Mouse (Mus musculus): ENCODE results near the gene Dlk2.
A peak's percentile ranks its signal among the peaks of the same experiment; 100 is the strongest.

The Dlk2 gene

DNA sequence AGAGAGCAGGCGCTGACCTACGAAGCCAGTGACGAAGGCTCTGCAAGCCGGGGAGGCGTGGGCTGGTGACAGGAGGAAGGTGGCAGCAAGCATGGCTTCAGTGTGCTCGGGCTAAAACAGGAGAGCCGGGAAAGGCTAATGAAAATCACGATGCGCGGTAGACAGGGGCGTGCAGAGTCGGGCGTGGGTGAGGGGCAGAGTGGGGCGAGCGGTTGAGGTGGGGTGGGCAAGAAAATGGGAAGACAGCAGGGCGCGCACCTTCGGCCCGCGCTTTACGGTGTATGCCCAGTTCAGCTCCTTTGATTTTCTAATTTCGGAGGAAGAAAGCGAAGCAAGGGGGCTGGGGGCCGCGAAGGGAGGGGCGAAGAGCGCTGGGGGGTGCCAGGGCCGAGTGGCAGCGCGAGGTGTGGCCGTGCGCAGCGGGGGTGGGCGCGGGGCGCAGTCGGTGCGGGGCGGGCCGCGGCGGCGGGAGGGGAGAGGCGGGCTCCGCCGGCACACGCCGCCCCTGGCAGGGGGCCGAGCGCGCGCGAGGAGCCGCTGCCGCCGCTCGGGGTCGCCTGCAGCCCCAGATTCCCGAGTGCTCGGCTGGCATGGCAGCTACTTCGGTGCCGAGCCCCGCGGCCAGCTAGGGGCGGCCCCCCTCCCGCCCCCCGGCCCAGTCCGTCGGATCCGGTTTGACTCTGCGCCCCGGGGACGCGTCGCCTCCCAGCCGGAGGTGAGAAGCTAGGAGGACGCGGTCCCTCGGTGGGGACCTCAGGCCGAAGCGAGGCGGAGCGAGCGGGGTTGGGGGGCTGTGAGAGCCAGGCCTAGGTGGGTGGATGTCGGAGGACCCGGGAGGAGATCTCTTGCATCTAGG lies at the start of gene Dlk2:
TSS of gene Dlk2 (plus strand) at position 58 of the 856 bp plus-strand sequence.
- DNase-seq (ENCODE audit: low read depth) = no peak

DNA sequence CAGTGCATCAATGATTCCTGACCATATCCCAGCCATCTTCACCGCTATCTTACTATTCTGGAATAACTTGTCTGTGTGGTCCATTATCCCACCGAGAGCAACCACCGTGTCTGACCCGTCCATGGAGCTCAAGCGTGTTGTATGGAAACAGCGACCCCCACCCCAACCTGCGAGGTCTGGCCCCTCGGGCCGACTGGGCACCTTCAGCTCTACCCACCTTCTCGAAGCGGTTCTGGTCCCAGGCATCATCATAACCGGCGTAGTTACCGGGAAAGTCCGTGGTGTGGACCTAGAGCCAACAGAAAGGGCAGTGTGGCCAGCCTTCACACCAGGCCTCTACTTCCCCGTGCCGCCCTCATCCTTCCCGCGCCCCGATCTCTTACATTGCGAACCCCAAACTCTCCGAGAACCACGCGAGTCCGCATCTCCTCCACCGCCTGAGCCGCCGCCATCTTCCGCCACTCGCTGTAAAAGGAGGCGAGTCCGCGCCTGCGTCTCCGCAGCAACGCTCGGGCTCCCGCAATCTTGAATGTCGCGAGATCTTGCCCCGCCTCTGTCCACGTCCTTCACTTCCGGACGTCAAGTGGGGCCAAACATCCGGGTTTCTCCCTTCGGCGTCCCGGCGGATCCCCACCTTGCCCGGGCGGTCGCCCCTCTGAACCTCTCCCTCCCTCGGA lies 49.6 kb upstream of the Dlk2 start, which contains the start of the genes Polr1c and Yipf3:
TSS of gene Polr1c (minus strand) at position 543 of the 677 bp plus-strand sequence.
TSS of gene Yipf3 (plus strand) at position 569 of the 677 bp plus-strand sequence.
- peak; percentile 87 for DNase-seq (ENCODE audit: low read depth)

DNA sequence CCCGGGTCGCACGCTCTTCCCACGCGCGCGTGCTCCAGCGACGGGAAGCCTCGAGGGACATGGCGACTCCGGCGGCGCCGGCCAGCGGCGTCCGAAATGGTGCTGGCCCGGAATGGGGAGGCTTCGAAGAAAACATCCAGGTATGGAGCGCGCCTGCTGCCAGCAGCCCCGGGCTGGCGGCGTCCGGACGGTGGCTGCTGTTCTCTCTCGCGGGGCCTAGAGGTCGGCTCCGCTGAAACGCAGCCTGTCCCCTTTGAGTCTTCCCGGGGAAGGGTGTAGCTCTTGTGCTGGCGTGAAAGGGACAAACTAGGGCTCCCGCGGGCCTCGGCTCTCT lies 49.1 kb upstream of the Dlk2 start:
- DNase-seq (ENCODE audit: low read depth) = no peak

DNA sequence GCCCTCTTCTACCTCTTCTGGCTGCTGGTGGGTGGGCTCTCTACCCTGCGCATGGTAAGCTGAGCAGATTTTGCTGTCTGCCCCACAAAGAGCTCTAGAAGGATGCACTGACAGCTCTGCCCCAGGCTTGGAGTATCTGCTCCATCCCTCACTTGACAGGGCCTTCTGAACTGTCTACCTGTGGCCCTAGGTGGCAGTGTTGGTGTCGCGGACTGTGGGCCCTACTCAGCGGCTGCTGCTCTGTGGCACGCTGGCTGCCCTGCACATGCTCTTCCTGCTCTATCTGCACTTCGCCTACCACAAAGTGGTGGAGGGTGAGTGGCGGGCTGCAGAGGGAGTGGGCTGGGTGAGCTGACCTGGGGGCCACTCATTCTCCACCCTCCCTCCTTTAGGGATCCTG lies 46.0 kb upstream of the Dlk2 start:
- no peak for DNase-seq (ENCODE audit: low read depth)

DNA sequence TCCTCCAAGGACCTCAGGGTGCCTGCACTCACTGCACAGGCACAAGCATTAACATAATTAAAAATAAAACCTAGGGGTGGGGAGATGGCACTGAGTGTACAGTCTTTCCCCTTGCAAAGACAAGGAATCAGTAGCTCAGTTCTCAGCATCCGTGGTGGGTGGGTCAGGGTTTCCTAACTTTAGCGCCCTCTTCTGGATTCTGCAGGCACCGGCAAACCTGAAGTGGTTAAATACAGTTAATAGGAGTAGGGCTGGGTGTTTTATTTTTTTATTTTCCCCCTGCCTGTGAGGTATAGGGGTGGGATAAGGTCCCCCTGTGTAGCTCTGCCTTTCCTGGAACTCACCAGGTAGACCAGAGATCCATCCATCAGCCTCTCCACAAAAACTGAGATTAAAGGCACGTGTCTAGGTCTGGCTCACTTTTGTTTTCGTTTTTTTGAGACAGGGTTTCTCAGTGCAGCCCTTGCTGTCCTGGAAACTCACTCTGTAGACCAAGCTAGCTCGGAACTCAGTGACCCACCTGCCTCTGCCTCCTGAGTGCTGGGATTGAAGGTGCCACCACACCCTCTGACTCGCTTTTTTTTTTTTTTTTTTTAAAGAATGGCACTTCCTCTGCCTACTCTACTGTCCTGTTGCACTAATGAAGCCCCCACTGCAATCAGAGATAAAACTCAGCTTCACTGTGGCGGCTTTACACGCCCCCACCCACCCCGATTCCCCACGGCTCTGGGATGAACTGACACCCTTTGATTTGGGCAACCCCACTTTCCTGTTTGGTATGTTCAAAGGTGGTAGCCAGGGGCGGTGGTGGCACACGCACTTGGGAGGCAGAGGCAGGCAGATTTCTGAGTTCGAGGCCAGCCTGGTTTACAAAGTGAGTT lies 44.4 kb upstream of the Dlk2 start:
- no peak for DNase-seq (ENCODE audit: low read depth)

DNA sequence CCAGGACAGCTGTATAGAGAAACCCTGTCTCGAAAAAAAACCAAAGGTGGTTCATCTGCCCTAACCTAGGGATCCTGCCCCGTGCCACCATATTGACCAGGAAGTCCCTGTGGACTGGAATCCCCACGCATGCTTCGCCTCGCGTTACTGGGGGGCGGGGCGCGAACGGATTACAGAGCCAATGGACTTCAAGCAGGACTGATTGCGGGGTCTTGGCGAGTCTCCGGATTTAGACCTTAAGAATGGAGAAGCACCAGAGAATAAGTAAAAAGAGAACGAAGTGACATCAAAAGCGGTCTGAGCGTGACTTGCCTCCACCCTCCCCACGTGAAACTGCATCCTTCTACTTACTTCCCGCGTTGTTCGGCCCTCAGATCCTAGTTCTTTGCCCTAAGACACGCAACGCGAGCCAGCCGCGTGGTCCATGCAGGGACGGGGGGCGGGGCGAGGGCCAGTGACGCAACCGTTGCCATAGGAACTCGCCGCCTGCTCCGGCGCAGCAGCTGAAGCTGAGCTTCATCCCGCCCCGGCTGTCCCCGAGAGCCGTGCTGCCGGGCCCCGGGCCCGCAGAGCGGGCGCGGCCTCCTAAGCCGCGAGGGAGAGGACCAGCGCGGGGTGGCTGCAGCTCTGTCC lies 43.7 kb upstream of the Dlk2 start, which contains the start of gene Lrrc73:
TSS of gene Lrrc73 (plus strand) at position 80 of the 633 bp plus-strand sequence.
- DNase-seq (ENCODE audit: low read depth) = peak; percentile 65

DNA sequence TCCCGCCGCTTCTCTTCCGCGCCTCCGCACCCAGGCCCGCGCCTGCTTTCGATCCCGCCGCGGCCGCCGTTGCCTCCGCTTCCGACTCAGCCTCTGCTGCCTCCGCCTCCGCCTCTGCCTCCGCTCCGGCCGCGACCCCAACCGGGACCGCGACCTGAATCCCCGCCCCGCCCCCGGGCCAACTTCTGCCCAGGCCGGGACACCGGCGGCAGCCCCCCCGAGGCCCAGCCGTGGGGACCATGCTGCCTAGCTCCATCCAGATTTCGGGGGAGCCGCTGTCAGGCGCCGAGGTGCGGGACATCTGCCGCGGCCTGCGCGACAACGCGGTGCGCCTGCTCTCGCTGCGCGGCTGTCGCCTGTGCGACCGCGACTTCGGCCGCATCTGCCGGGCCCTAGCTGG lies 43.1 kb upstream of the Dlk2 start:
- no peak for DNase-seq (ENCODE audit: low read depth)

DNA sequence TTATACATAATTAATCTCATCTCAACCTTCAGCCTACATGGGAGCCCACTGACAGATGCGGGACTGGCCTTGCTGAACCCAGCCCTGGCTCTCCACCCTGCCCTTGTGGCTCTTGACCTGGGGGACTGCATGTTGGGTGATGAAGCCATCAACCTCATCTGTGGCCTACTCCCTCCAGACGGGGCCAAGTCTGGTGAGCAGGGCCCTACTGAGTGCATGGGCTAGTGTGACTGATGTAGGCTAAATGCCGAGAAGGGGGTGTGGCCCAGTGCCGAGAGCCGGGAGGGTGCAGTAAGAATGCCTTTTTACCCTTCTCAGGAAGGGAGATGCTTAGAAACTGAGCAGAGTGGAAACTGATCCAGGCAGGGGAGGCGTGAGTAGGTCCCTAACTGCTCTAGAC lies 42.1 kb upstream of the Dlk2 start:
- no peak for DNase-seq (ENCODE audit: low read depth)

DNA sequence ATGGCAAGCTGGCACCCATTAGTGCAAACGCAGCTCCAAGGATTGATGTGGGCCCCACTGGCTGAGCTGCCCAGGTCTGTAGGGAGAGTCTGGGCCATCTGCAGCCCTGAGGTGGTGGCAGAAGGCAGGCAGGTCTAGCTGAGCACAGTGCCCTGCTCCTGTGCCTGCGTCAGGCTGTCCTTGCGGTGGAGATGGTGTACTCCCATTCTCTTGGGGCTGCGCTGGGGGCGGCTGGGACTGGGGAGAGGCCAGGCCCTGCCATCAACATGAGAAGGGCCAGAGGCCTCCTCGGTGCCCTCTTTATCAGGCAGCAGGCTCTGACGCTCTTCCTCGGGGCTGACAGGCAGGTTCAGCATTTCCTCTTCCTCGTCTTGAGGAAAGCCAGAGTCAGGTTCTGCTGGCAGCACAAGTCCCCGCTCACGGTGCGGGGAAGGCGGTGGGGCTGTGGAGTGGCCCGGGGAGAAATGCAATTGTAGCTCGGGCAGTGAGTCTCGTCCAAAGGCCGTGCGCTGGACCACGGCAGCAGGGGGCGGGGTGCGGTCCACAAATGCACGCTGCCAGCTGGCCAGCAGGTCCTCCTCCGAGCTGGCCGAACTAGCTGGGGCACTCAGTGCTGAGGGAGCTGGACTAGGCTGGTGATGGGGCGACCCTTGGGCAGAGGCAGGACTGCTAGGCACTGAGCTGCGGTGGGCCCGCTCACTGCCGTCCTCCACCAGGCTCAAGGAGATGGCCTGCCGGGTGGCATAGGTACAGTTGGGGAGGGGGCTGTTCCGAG lies 38.8 kb upstream of the Dlk2 start:
- no peak for DNase-seq (ENCODE audit: low read depth)

DNA sequence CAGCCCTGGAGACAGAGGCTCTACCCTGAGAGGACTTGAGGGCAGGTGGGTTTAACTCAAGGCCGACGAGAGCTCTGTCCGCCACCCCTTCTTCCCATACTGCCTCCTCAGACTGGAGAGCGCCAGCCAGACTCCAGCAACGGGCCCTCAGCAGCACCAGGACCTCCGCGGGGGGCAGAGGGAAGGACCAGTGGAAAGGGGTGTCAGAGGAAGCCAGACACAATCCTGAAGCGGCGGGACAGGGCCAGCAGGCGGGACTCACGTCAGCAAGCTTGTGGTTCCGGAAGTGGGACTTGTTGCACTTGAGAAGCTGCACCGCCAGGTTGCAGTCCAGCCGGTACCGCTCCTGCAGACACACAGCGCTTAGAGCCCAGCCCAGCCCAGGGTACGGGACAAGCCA lies 37.5 kb upstream of the Dlk2 start:
- no peak for DNase-seq (ENCODE audit: low read depth)

DNA sequence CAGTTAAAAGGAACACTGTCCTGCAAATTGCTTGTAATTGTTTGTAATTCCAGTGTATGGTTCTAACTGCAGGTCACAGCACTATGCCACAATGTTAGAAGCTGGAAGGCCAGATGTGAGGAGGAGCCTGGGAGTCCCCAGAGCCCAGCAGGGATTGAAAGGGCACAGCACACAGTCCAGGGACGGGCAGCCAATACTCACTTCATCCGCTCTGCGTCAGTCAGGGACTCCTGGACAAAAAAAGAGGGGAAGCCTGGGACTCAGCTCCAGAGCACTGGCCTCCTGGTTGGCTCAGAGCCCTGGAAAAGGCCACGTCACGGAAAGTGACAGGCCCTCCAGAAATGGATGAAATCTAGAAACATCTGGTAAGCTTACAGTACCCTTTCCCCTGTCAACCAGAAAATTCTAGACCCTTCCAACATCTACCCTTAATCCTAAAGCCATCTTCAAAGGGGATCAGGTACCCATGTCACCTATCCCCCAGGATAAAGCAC lies 35.0 kb upstream of the Dlk2 start:
- no peak for DNase-seq (ENCODE audit: low read depth)

DNA sequence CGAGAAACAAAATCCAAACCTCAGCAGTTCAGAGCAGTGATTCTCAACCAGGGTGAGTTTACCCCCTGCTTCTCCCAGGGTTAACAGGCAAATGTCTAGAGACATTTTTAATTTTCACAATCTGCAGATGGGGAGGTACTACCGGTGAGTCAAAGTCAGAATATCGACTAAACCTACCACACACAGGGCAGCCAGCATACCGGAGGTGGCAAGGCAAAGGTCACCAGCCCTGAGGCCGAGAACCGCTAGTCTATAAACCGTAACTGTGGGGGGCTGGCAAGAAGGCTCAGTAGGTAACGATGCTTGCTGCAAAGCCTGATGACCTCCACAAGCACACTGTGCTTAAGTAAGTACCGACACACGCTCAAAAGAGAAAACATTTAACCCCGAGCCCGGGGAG lies 31.7 kb upstream of the Dlk2 start:
- DNase-seq (ENCODE audit: low read depth) = no peak

DNA sequence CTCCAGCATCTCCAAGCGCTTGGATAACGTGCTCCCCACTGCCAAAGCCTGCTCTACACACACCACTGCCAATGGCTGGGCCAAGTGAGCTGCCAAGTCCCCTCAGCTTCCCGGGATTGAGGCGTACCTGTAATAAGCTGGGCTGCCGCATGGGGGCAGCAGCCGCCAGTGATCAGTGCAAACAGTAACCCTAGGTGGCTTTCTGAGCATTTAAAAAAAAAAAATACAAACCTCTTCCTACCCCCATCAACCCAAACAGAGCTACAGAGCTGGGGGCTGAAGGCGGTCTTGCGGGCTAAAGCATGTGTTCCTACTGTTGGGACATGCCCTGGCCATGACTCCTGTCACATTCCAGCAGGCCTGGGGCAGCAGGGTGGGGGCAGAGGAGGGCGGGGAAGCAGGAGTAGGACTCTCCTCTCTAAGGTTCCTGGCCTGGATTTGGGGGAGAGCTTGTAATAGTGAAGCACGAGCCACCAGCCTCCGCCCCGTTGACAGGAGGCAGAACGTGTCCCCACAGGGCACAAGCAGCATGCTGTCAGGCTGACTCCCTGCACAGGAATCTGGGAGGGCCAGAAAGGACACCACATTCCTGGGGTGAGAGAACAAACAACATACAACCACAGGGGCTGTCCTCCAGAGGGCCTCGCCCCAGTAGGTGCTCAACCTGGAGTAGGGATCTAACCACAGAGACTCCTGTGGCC lies 31.2 kb upstream of the Dlk2 start:
- peak; percentile 63 for DNase-seq (ENCODE audit: low read depth)

DNA sequence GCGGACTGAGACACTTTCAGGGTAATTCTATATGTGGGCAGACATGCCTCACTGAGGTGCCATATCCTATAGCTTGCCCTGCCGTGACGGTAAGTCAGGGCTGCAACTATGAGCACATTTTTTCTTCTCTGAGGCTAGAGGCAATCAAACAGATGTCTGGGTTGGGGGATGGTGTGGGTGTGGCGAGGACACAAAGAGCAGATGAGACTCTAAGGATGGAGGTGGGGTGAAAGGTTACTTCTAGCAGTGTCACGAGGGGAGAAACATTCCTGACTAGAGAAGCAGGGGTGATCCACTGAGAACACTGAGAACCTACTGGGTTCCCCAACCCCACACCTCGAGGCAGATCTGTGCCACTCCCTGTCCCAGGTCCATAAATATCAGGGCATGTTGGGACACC lies 30.2 kb upstream of the Dlk2 start:
- DNase-seq (ENCODE audit: low read depth) = no peak

DNA sequence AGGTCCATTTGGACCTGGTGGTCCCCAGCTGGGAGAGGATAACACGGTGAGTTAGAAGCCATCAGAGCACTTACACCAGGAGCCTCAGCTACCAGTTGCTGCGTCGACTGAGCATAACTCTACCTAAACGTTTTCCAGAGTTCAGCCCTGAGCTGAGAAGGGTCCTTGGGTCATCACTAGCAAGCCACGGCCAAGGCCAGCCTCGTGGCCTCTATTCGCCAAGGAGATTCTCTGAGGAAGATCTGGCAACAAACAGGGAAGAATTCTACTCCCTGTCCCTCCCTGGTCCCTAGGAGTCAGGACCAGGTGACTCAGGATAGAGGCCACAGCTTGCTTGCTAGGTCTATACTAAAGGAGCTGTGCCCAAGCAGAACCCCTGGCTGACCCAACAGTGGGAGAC lies 29.7 kb upstream of the Dlk2 start:
- no peak for DNase-seq (ENCODE audit: low read depth)

DNA sequence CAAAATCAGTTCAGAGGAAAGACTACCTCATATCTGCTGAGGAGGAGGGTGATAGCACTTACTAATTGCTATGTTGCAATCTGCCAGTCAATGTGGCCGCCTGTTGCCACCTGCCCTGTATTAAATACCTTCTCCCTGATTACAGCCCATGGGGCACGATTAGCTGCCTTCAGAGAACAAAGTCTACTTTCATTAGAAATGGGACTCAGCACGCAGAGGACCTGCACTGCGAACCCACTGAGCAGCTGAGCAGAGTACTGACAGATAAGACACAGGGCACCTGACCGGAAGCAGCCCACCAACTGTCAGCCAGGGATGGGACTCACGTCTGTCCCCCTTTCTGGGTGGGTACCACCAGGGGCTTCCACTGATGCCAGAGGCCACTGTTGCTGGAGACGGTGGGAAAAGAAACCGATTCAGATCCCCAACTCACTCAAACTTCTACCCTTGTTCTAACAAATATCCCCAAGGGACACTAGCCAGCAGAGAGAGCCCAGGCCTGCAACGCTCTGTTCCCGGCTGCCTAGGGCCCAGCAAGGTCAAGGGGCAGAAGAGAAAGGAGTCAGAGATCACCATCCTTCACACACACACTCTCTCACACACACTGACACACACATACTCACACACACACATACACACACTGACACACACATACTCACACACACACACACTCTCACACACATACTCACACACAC lies 29.0 kb upstream of the Dlk2 start:
- DNase-seq (ENCODE audit: low read depth) = no peak

DNA sequence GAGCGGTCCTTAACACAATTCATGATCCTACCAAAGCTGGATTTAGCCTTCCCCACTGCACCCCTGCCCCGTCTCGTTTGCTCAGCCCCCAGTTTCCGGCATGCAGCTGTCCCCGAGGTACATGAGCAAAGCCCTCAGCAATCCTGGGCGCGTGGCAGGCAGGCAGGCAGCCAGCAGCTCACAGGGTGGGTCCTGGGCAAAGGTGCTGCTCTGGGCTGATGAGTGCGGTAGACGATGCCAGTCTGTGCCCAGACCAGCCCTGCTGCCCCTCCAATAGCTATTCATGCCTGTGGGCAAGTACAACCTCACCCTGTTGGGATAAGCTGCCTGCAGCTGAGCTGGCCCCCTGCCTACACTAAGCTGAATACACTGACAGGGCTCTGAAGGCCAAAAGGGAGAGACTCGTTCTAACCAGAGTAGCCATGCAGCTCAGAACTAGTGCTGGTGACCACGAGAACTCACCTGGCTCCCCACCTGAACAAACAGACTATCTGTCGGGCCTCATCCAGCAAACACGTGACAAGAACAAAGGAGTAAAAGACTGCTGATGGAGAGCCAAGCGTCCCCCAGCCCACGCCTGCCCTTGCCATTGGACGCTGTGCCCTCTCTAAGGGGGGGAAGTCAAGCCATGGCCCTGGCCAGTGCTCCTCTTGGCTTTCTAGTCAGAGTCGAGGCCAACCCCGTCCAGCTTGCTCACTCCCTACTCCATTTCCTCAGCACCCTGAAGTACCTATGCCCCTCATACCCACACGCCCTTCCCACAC lies 27.3 kb upstream of the Dlk2 start:
- DNase-seq (ENCODE audit: low read depth) = peak; percentile 65

DNA sequence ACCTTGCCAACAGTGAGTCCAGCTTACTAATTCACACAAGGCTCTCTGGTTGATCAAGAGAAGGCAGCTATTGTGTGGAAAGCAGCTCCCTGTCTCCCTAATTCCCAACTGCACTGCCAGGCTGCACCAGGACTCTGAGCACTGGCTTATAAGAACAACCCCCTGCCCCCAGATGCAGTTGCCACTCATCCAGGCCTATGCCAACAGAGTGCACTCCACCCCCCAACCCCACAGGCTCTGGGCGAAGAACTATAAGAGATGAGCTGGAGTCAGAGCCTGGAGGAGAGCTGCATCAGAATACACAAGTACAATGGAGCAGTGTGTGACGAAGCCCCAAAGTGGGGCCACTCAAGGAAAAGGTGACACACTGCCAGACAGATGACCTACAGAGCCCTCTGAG lies 25.2 kb upstream of the Dlk2 start:
- DNase-seq (ENCODE audit: low read depth) = no peak

DNA sequence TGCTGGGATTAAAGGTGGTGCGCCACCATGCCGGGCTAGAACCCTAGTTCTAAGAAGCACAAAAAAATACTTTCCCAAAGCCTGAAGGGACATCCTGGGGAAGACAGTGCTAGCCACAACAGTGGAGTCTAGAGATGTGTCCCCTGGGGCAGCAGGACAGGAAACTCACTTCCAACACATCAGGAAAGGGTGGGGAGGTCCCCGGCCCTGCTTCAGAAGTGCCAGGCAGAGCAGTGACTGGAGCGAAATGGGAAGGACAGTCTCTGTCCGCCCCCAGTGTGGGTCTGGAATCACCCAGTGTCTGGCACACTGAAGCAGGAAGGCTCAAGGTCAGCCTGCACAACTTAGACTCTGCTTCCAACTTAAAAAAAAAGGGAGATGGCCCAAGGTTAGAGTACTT lies 24.5 kb upstream of the Dlk2 start:
- no peak for DNase-seq (ENCODE audit: low read depth)
